Mouse (Mus musculus): Measurements from ENCODE around the gene Cyth1.

GRCm38 (mm10) chr11:118174752-118175151, 73.6 kb downstream of the Cyth1 start:
- TF ChIP-seq GATA1 (IDR thresholded peaks at IDR 0.05; ENCODE audit: borderline replicate concordance, low read length) (no peak), FLI1 (IDR thresholded peaks at IDR 0.05; ENCODE audit: low read length) (no peak)
